Mouse (Mus musculus): ENCODE measurements around the gene Isg20l2. TPM values are rescaled to one million over a fixed set of nuclear protein-coding genes. Genes with fewer than 3 reads are reported as not detected.
A peak's percentile ranks its signal among the peaks of the same experiment; 100 is the strongest.

Gene Isg20l2
- total and polyA plus RNA-seq, 2 experiments from 2014 or later = 8.2 to 16.2 TPM

- no peak overlapping the region for H3K4me3 ChIP-seq (ENCODE audit: low read depth, low read length)
- no peak for ATAC-seq (ENCODE audit: insufficient read depth, low read depth)
- H3K27ac ChIP-seq (ENCODE audit: low read depth) = peak overlapping the region; percentile 58
- H3K27me3 ChIP-seq (ENCODE audit: control insufficient read depth, insufficient read depth, low read length) = peaks cover 28% of the 10 kb centered on the region
- H3K9me3 ChIP-seq (replicated peaks; ENCODE audit: control insufficient read depth, low read length) = no peaks in the 10 kb centered on the region
- 25% methylated on average over 12 of the region's 12 CpGs for WGBS
- H3K9ac ChIP-seq (replicated peaks; ENCODE audit: low read depth, low read length) = no peak overlapping the region
- H3K4me2 ChIP-seq (ENCODE audit: low read depth, low read length) = peak overlapping the region; percentile 30; the same call in 1 of the 2 replicates
- H3K4me1 ChIP-seq (ENCODE audit: control insufficient read depth, insufficient read depth) = peaks cover 57% of the 10 kb centered on the region
- TF ChIP-seq EP300 (IDR thresholded peaks at IDR 0.05; ENCODE audit: low read depth) (no peak), CTCF (IDR thresholded peaks at IDR 0.05; ENCODE audit: low read depth) (no peak)
- peak; percentile 28 for DNase-seq (ENCODE audit: low spot score)
- H3K36me3 ChIP-seq (replicated peaks; ENCODE audit: control insufficient read depth, insufficient read depth, low read length) = no peaks in the 10 kb centered on the region
Observed at GRCm38 (mm10) chr3:87985505-87986320, 55.6 kb downstream of the Isg20l2 start.

- peak; percentile 67 for ATAC-seq (ENCODE audit: insufficient read depth, low read depth)
- Histone ChIP-seq H3K36me3 (replicated peaks; ENCODE audit: control insufficient read depth, insufficient read depth, low read length) (no peaks in the 10 kb centered on the region), H3K27me3 (ENCODE audit: control insufficient read depth, insufficient read depth, low read length) (peaks cover 35% of the 10 kb centered on the region), H3K4me1 (ENCODE audit: control insufficient read depth, insufficient read depth) (peaks cover 53% of the 10 kb centered on the region), H3K27ac (ENCODE audit: low read depth) (peak overlapping the region; percentile 58; the same call in 1 of the 2 replicates), H3K9me3 (replicated peaks; ENCODE audit: control insufficient read depth, low read length) (no peaks in the 10 kb centered on the region), H3K4me2 (ENCODE audit: low read depth, low read length) (peak overlapping the region; percentile 58), H3K9ac (replicated peaks; ENCODE audit: low read depth, low read length) (no peak overlapping the region), H3K4me3 (ENCODE audit: low read depth, low read length) (peak overlapping the region; percentile 28)
- TF ChIP-seq EP300 (IDR thresholded peaks at IDR 0.05; ENCODE audit: low read depth) (0 out of 2 replicates have a peak, but pooled peaks have one; percentile 50), CTCF (IDR thresholded peaks at IDR 0.05; ENCODE audit: low read depth) (peak; percentile 99)
- peak; percentile 93 for DNase-seq (ENCODE audit: low spot score)
- under 1% methylated on average over 17 of the region's 17 CpGs for WGBS
Observed at GRCm38 (mm10) chr3:87986868-87987267, 56.8 kb downstream of the Isg20l2 start.

- TF ChIP-seq CTCF (IDR thresholded peaks at IDR 0.05; ENCODE audit: low read depth) (no peak), EP300 (IDR thresholded peaks at IDR 0.05; ENCODE audit: low read depth) (no peak)
- H3K9ac ChIP-seq (replicated peaks; ENCODE audit: low read depth, low read length) = no peak overlapping the region
- peak overlapping the region; percentile 28 for H3K4me3 ChIP-seq (ENCODE audit: low read depth, low read length)
- H3K27ac ChIP-seq (ENCODE audit: low read depth) = no peak overlapping the region
- DNase-seq (ENCODE audit: low spot score) (peak; percentile 36), ATAC-seq (ENCODE audit: insufficient read depth, low read depth) (peak; percentile 5; the same call in 1 of the 2 replicates)
- H3K4me2 ChIP-seq (ENCODE audit: low read depth, low read length) = peak overlapping the region; percentile 58
- peaks cover 43% of the 10 kb centered on the region for H3K27me3 ChIP-seq (ENCODE audit: control insufficient read depth, insufficient read depth, low read length)
- H3K9me3 ChIP-seq (replicated peaks; ENCODE audit: control insufficient read depth, low read length) = no peaks in the 10 kb centered on the region
- H3K4me1 ChIP-seq (ENCODE audit: control insufficient read depth, insufficient read depth) = peaks cover 45% of the 10 kb centered on the region
- WGBS = under 1% methylated on average over 15 of the region's 15 CpGs
- no peaks in the 10 kb centered on the region for H3K36me3 ChIP-seq (replicated peaks; ENCODE audit: control insufficient read depth, insufficient read depth, low read length)
Observed at GRCm38 (mm10) chr3:87987633-87988032, 57.5 kb downstream of the Isg20l2 start.

- Histone ChIP-seq H3K4me3 (ENCODE audit: low read depth, low read length) (peak overlapping the region; percentile 28), H3K9ac (replicated peaks; ENCODE audit: low read depth, low read length) (no peak overlapping the region), H3K4me2 (ENCODE audit: low read depth, low read length) (peak overlapping the region; percentile 58), H3K36me3 (replicated peaks; ENCODE audit: control insufficient read depth, insufficient read depth, low read length) (no peaks in the 10 kb centered on the region), H3K4me1 (ENCODE audit: control insufficient read depth, insufficient read depth) (peaks cover 41% of the 10 kb centered on the region), H3K27me3 (ENCODE audit: control insufficient read depth, insufficient read depth, low read length) (peaks cover 47% of the 10 kb centered on the region), H3K27ac (ENCODE audit: low read depth) (no peak overlapping the region), H3K9me3 (replicated peaks; ENCODE audit: control insufficient read depth, low read length) (no peaks in the 10 kb centered on the region)
- no peak for ATAC-seq (ENCODE audit: insufficient read depth, low read depth)
- no peak for TF ChIP-seq EP300 (IDR thresholded peaks at IDR 0.05; ENCODE audit: low read depth)
- no peak for TF ChIP-seq CTCF (IDR thresholded peaks at IDR 0.05; ENCODE audit: low read depth)
- WGBS = 5% methylated on average over 15 of the region's 15 CpGs
- no peak for DNase-seq (ENCODE audit: low spot score)
Observed at GRCm38 (mm10) chr3:87988068-87988467, 58.0 kb downstream of the Isg20l2 start.

- Histone ChIP-seq H3K4me1 (ENCODE audit: control insufficient read depth, insufficient read depth) (peaks cover 26% of the 10 kb centered on the region), H3K27ac (ENCODE audit: low read depth) (no peak overlapping the region), H3K36me3 (replicated peaks; ENCODE audit: control insufficient read depth, insufficient read depth, low read length) (no peaks in the 10 kb centered on the region), H3K9ac (replicated peaks; ENCODE audit: low read depth, low read length) (no peak overlapping the region), H3K4me3 (ENCODE audit: low read depth, low read length) (no peak overlapping the region), H3K4me2 (ENCODE audit: low read depth, low read length) (no peak overlapping the region), H3K27me3 (ENCODE audit: control insufficient read depth, insufficient read depth, low read length) (peaks cover 66% of the 10 kb centered on the region), H3K9me3 (replicated peaks; ENCODE audit: control insufficient read depth, low read length) (no peaks in the 10 kb centered on the region)
- WGBS = 33% methylated on average over 10 of the region's 10 CpGs
- no peak for ATAC-seq (ENCODE audit: insufficient read depth, low read depth)
- no peak for DNase-seq (ENCODE audit: low spot score)
- TF ChIP-seq CTCF (IDR thresholded peaks at IDR 0.05; ENCODE audit: low read depth) (no peak), EP300 (IDR thresholded peaks at IDR 0.05; ENCODE audit: low read depth) (no peak)
Observed at GRCm38 (mm10) chr3:87989935-87990334, 59.8 kb downstream of the Isg20l2 start.

Other genes starting within 250 kb of the Isg20l2 start
- gene Lrrc71, start 181.7 kb upstream of the Isg20l2 start, total RNA-seq (2014; rRNA removed; ENCODE audit: low replicate concordance) = 0.54 and 1.5 TPM in 2 replicates
- 0.12 and 0.38 TPM in 2 replicates for gene Lrrc71, start 181.7 kb upstream of the Isg20l2 start, polyA plus RNA-seq (2015; fragmentation: Nextera tagmentation; extraction: Ambion mirVana)
- 0.11 and 0.62 TPM in 2 replicates for gene Ntrk1, start 135.2 kb upstream of the Isg20l2 start, total RNA-seq (2014; rRNA removed; ENCODE audit: low replicate concordance)
- 0.15 and 0.16 TPM in 2 replicates for gene Ntrk1, start 135.2 kb upstream of the Isg20l2 start, polyA plus RNA-seq (2015; fragmentation: Nextera tagmentation; extraction: Ambion mirVana)
- not detected in 2 replicates for gene Insrr, start 133.4 kb upstream of the Isg20l2 start, total RNA-seq (2014; rRNA removed; ENCODE audit: low replicate concordance)
- not detected in 2 replicates for gene Insrr, start 133.4 kb upstream of the Isg20l2 start, polyA plus RNA-seq (2015; fragmentation: Nextera tagmentation; extraction: Ambion mirVana)
- 42.7 and 69.9 TPM in 2 replicates for gene Pear1, start 106.0 kb upstream of the Isg20l2 start, total RNA-seq (2014; rRNA removed; ENCODE audit: low replicate concordance)
- gene Pear1, start 106.0 kb upstream of the Isg20l2 start, polyA plus RNA-seq (2015; fragmentation: Nextera tagmentation; extraction: Ambion mirVana) = 10.3 and 10.8 TPM in 2 replicates
- 1.7 TPM in 1 of 2 replicates, not detected in the other for gene Sh2d2a, start 83.6 kb upstream of the Isg20l2 start, total RNA-seq (2014; rRNA removed; ENCODE audit: low replicate concordance)
- gene Sh2d2a, start 83.6 kb upstream of the Isg20l2 start, polyA plus RNA-seq (2015; fragmentation: Nextera tagmentation; extraction: Ambion mirVana) = 0.08 and 0.10 TPM in 2 replicates
- gene Prcc, start 44.7 kb upstream of the Isg20l2 start, total RNA-seq (2014; rRNA removed; ENCODE audit: low replicate concordance) = 55.6 and 68.6 TPM in 2 replicates
- 10.0 and 12.1 TPM in 2 replicates for gene Prcc, start 44.7 kb upstream of the Isg20l2 start, polyA plus RNA-seq (2015; fragmentation: Nextera tagmentation; extraction: Ambion mirVana)
- 62.1 and 79.7 TPM in 2 replicates for gene Hdgf, start 24.0 kb upstream of the Isg20l2 start, total RNA-seq (2014; rRNA removed; ENCODE audit: low replicate concordance)
- gene Hdgf, start 24.0 kb upstream of the Isg20l2 start, polyA plus RNA-seq (2015; fragmentation: Nextera tagmentation; extraction: Ambion mirVana) = 81.0 and 83.8 TPM in 2 replicates
- gene Mrpl24, start 10.8 kb upstream of the Isg20l2 start, total RNA-seq (2014; rRNA removed; ENCODE audit: low replicate concordance) = 53.9 and 57.1 TPM in 2 replicates
- 62.3 and 67.2 TPM in 2 replicates for gene Mrpl24, start 10.8 kb upstream of the Isg20l2 start, polyA plus RNA-seq (2015; fragmentation: Nextera tagmentation; extraction: Ambion mirVana)
- gene Rrnad1, start 403 bp downstream of the Isg20l2 start, total RNA-seq (2014; rRNA removed; ENCODE audit: low replicate concordance) = 14.5 and 56.8 TPM in 2 replicates
- gene Rrnad1, start 403 bp downstream of the Isg20l2 start, polyA plus RNA-seq (2015; fragmentation: Nextera tagmentation; extraction: Ambion mirVana) = 7.9 and 8.0 TPM in 2 replicates
- 0.53 TPM in 1 of 2 replicates, not detected in the other for gene Crabp2, start 18.4 kb downstream of the Isg20l2 start, total RNA-seq (2014; rRNA removed; ENCODE audit: low replicate concordance)
- 0.37 and 0.62 TPM in 2 replicates for gene Crabp2, start 18.4 kb downstream of the Isg20l2 start, polyA plus RNA-seq (2015; fragmentation: Nextera tagmentation; extraction: Ambion mirVana)
- gene Nes, start 40.8 kb downstream of the Isg20l2 start, total RNA-seq (2014; rRNA removed; ENCODE audit: low replicate concordance) = 17.2 and 35.7 TPM in 2 replicates
- 9.1 and 9.9 TPM in 2 replicates for gene Nes, start 40.8 kb downstream of the Isg20l2 start, polyA plus RNA-seq (2015; fragmentation: Nextera tagmentation; extraction: Ambion mirVana)
- gene Bcan, start 69.9 kb downstream of the Isg20l2 start, total RNA-seq (2014; rRNA removed; ENCODE audit: low replicate concordance) = not detected in 2 replicates
- 0.04 TPM in 1 of 2 replicates, not detected in the other for gene Bcan, start 69.9 kb downstream of the Isg20l2 start, polyA plus RNA-seq (2015; fragmentation: Nextera tagmentation; extraction: Ambion mirVana)
- not detected in 2 replicates for gene Hapln2, start 97.3 kb downstream of the Isg20l2 start, total RNA-seq (2014; rRNA removed; ENCODE audit: low replicate concordance)
- gene Hapln2, start 97.3 kb downstream of the Isg20l2 start, polyA plus RNA-seq (2015; fragmentation: Nextera tagmentation; extraction: Ambion mirVana) = 0.10 and 0.15 TPM in 2 replicates
- 1.2 and 3.4 TPM in 2 replicates for gene Gpatch4, start 112.8 kb downstream of the Isg20l2 start, total RNA-seq (2014; rRNA removed; ENCODE audit: low replicate concordance)
- gene Gpatch4, start 112.8 kb downstream of the Isg20l2 start, polyA plus RNA-seq (2015; fragmentation: Nextera tagmentation; extraction: Ambion mirVana) = 10.9 and 11.6 TPM in 2 replicates
- gene Naxe, start 128.2 kb downstream of the Isg20l2 start, total RNA-seq (2014; rRNA removed; ENCODE audit: low replicate concordance) = 119 and 133 TPM in 2 replicates
- gene Naxe, start 128.2 kb downstream of the Isg20l2 start, polyA plus RNA-seq (2015; fragmentation: Nextera tagmentation; extraction: Ambion mirVana) = 151 and 159 TPM in 2 replicates
- not detected in 2 replicates for gene Ttc24, start 148.0 kb downstream of the Isg20l2 start, total RNA-seq (2014; rRNA removed; ENCODE audit: low replicate concordance)
- gene Ttc24, start 148.0 kb downstream of the Isg20l2 start, polyA plus RNA-seq (2015; fragmentation: Nextera tagmentation; extraction: Ambion mirVana) = not detected in 2 replicates
- gene Iqgap3, start 151.7 kb downstream of the Isg20l2 start, total RNA-seq (2014; rRNA removed; ENCODE audit: low replicate concordance) = 35.3 and 68.3 TPM in 2 replicates
- 5.4 and 6.8 TPM in 2 replicates for gene Iqgap3, start 151.7 kb downstream of the Isg20l2 start, polyA plus RNA-seq (2015; fragmentation: Nextera tagmentation; extraction: Ambion mirVana)
- 70.8 and 75.8 TPM in 2 replicates for gene Mef2d, start 212.1 kb downstream of the Isg20l2 start, total RNA-seq (2014; rRNA removed; ENCODE audit: low replicate concordance)
- 30.0 and 30.8 TPM in 2 replicates for gene Mef2d, start 212.1 kb downstream of the Isg20l2 start, polyA plus RNA-seq (2015; fragmentation: Nextera tagmentation; extraction: Ambion mirVana)

Measured in heart, postnatal 0 days (tissue).